Mouse (Mus musculus): ENCODE results near the gene H2afj. TPM values are rescaled to one million over a fixed set of nuclear protein-coding genes. Genes with fewer than 3 reads are reported as not detected.

H2afj gene
- polyA plus RNA-seq, 1 experiment, result 254 TPM

- Histone ChIP-seq H3K27me3 (ENCODE audit: control insufficient read depth, insufficient read depth, insufficient read length) (no peaks in the 10 kb centered on the region), H3K36me3 (ENCODE audit: control insufficient read depth, insufficient read depth) (no peaks in the 10 kb centered on the region), H3K79me2 (ENCODE audit: control insufficient read depth, insufficient read depth) (peaks cover 9% of the 10 kb centered on the region), H3K4me3 (no peak overlapping the region), H3K4me2 (ENCODE audit: low read depth) (no peak overlapping the region), H3ac (ENCODE audit: control insufficient read depth, insufficient read length) (no peak overlapping the region)
- TF ChIP-seq POLR2A (IDR thresholded peaks at IDR 0.05; ENCODE audit: insufficient read length, low read depth) (no peak), MYOG (IDR thresholded peaks at IDR 0.05; ENCODE audit: control insufficient read depth in 1 of 3, insufficient read depth in 1 of 3, insufficient read length in 2 of 3, low read depth in 2 of 3) (no peak), USF1 (IDR thresholded peaks at IDR 0.05; ENCODE audit: low read depth) (no peak), TCF3 (IDR thresholded peaks at IDR 0.05; ENCODE audit: insufficient read length, low read depth) (no peak), E2F4 (IDR thresholded peaks at IDR 0.05; ENCODE audit: insufficient read depth) (no peak), TCF12 (IDR thresholded peaks at IDR 0.05; ENCODE audit: insufficient read depth, poor library complexity, severe bottlenecking) (no peak), REST (IDR thresholded peaks at IDR 0.05; ENCODE audit: insufficient read depth, insufficient read length) (no peak), SRF (IDR thresholded peaks at IDR 0.05; ENCODE audit: control insufficient read depth, insufficient read length, low read depth) (no peak), CEBPB (IDR thresholded peaks at IDR 0.05; ENCODE audit: insufficient read depth, poor library complexity, severe bottlenecking) (no peak), MYOD1 (IDR thresholded peaks at IDR 0.05; ENCODE audit: control insufficient read depth in 1 of 3, insufficient read length in 2 of 3, low read depth in 2 of 3) (no peak), POLR2AphosphoS2 (IDR thresholded peaks at IDR 0.05; ENCODE audit: insufficient read length, low read depth) (no peak), MAX (IDR thresholded peaks at IDR 0.05; ENCODE audit: low read depth) (no peak)
Observed at GRCm38 (mm10) chr6:136831712-136832111, 23.7 kb downstream of the H2afj start.

- TF ChIP-seq MAX (IDR thresholded peaks at IDR 0.05; ENCODE audit: low read depth) (no peak), MYOG (IDR thresholded peaks at IDR 0.05; ENCODE audit: control insufficient read depth in 1 of 3, insufficient read depth in 1 of 3, insufficient read length in 2 of 3, low read depth in 2 of 3) (no peak), E2F4 (IDR thresholded peaks at IDR 0.05; ENCODE audit: insufficient read depth) (no peak), MYOD1 (IDR thresholded peaks at IDR 0.05; ENCODE audit: control insufficient read depth in 1 of 3, insufficient read length in 2 of 3, low read depth in 2 of 3) (no peak), CEBPB (IDR thresholded peaks at IDR 0.05; ENCODE audit: insufficient read depth, poor library complexity, severe bottlenecking) (no peak), POLR2A (IDR thresholded peaks at IDR 0.05; ENCODE audit: insufficient read length, low read depth) (no peak)
- no peaks in the 10 kb centered on the region for H3K27me3 ChIP-seq (ENCODE audit: control insufficient read depth, insufficient read depth, insufficient read length)
- no peak within 1 kb of the TSS for H3ac ChIP-seq (ENCODE audit: control insufficient read depth, insufficient read length)
- no peaks in the 10 kb centered on the region for H3K36me3 ChIP-seq (ENCODE audit: control insufficient read depth, insufficient read depth)
- H3K4me2 ChIP-seq (ENCODE audit: low read depth), result no peak within 1 kb of the TSS
- no peaks in the 10 kb centered on the region for H3K79me2 ChIP-seq (ENCODE audit: control insufficient read depth, insufficient read depth)
- no peak within 1 kb of the TSS for H3K4me3 ChIP-seq
Observed at GRCm38 (mm10) chr6:136835352-136835751, 27.3 kb downstream of the H2afj start, which contains the start of gene Smco3. Gene Smco3 (minus strand): TSS chr6:136835452.

DNA sequence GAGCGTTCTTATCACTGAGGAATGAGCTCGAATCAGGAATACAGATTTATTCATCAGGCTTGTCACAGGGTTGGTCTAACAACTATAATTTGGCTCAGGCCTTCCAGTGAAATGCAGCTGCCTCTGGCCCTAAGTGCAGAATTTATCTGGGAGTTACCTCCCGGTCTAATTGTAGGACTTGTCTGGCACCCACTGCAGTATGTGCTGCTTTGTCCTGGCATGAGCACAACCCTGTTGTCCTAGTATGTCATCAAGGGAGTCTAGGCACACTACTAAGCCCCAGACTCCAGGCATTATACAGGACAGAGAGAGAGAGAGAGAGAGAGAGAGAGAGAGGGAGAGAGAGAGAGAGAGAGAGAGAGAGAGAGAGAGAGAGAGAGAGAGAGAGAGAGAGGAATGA is 29.3 kb downstream of the H2afj start:
- H3K36me3 ChIP-seq (ENCODE audit: control insufficient read depth, insufficient read depth), result no peaks in the 10 kb centered on the region
- H3K27me3 ChIP-seq (ENCODE audit: control insufficient read depth, insufficient read depth, insufficient read length), result no peaks in the 10 kb centered on the region
- no peak overlapping the region for H3ac ChIP-seq (ENCODE audit: control insufficient read depth, insufficient read length)
- H3K4me3 ChIP-seq, result no peak overlapping the region
- no peak overlapping the region for H3K4me2 ChIP-seq (ENCODE audit: low read depth)
- TF ChIP-seq REST (IDR thresholded peaks at IDR 0.05; ENCODE audit: insufficient read depth, insufficient read length) (no peak), POLR2A (IDR thresholded peaks at IDR 0.05; ENCODE audit: insufficient read length, low read depth) (no peak), MYOD1 (IDR thresholded peaks at IDR 0.05; ENCODE audit: control insufficient read depth in 1 of 3, insufficient read length in 2 of 3, low read depth in 2 of 3) (no peak), POLR2AphosphoS2 (IDR thresholded peaks at IDR 0.05; ENCODE audit: insufficient read length, low read depth) (no peak), TCF12 (IDR thresholded peaks at IDR 0.05; ENCODE audit: insufficient read depth, poor library complexity, severe bottlenecking) (no peak), MAX (IDR thresholded peaks at IDR 0.05; ENCODE audit: low read depth) (no peak)
- no peaks in the 10 kb centered on the region for H3K79me2 ChIP-seq (ENCODE audit: control insufficient read depth, insufficient read depth)

DNA sequence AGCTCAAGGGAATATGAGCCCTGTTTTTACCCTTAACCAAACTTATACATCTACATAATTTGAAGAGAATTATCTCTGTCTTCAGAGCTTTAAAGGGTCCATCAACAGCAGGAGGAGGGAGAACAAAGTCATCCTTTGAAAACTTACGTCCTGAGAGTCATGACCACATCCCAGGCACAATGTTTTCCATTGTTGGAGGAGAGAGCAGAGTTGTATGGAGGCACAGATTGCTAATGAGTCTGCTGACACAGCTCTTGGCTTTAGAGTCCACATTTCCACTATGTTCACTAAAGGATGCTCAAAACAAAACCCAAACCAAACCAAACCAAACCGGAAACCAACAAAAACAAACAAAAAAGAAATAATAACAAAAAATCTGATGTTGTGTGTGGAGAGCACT is 36.9 kb downstream of the H2afj start:
- no peak overlapping the region for H3K4me3 ChIP-seq
- no peak overlapping the region for H3K4me2 ChIP-seq (ENCODE audit: low read depth)
- no peaks in the 10 kb centered on the region for H3K27me3 ChIP-seq (ENCODE audit: control insufficient read depth, insufficient read depth, insufficient read length)
- H3ac ChIP-seq (ENCODE audit: control insufficient read depth, insufficient read length), result no peak overlapping the region
- no peaks in the 10 kb centered on the region for H3K36me3 ChIP-seq (ENCODE audit: control insufficient read depth, insufficient read depth)
- H3K79me2 ChIP-seq (ENCODE audit: control insufficient read depth, insufficient read depth), result no peaks in the 10 kb centered on the region
- TF ChIP-seq MYOG (IDR thresholded peaks at IDR 0.05; ENCODE audit: control insufficient read depth in 1 of 3, insufficient read depth in 1 of 3, insufficient read length in 2 of 3, low read depth in 2 of 3) (no peak), TCF12 (IDR thresholded peaks at IDR 0.05; ENCODE audit: insufficient read depth, poor library complexity, severe bottlenecking) (no peak), USF1 (IDR thresholded peaks at IDR 0.05; ENCODE audit: low read depth) (no peak), CEBPB (IDR thresholded peaks at IDR 0.05; ENCODE audit: insufficient read depth, poor library complexity, severe bottlenecking) (no peak), TCF3 (IDR thresholded peaks at IDR 0.05; ENCODE audit: insufficient read length, low read depth) (no peak), SRF (IDR thresholded peaks at IDR 0.05; ENCODE audit: control insufficient read depth, insufficient read length, low read depth) (no peak), POLR2A (IDR thresholded peaks at IDR 0.05; ENCODE audit: insufficient read length, low read depth) (no peak), REST (IDR thresholded peaks at IDR 0.05; ENCODE audit: insufficient read depth, insufficient read length) (no peak), MYOD1 (IDR thresholded peaks at IDR 0.05; ENCODE audit: control insufficient read depth in 1 of 3, insufficient read length in 2 of 3, low read depth in 2 of 3) (no peak), MAX (IDR thresholded peaks at IDR 0.05; ENCODE audit: low read depth) (no peak), POLR2AphosphoS2 (IDR thresholded peaks at IDR 0.05; ENCODE audit: insufficient read length, low read depth) (no peak), E2F4 (IDR thresholded peaks at IDR 0.05; ENCODE audit: insufficient read depth) (no peak)

Measured in myocyte (in vitro differentiated cells).